Mouse (Mus musculus) neural tube, embryonic 10.5 days (tissue): ENCODE measurements around the gene Tmtc2.

Experiments used
- DNase-seq: peaks from one replicate; pipeline ENCODE4 v3.0.0-alpha.2; 2017; ENCODE audit warnings: low spot score; ENCODE audit errors: extremely low spot score

The Tmtc2 gene

GRCm38 (mm10) chr10:105548040-105548439 is 26.2 kb downstream of the Tmtc2 start:
- no peak for DNase-seq

GRCm38 (mm10) chr10:105544004-105545003 is 29.9 kb downstream of the Tmtc2 start:
- no peak for DNase-seq

- no peak for DNase-seq
Observed at GRCm38 (mm10) chr10:105542081-105542480, 32.2 kb downstream of the Tmtc2 start.

GRCm38 (mm10) chr10:105539697-105540096 is 34.6 kb downstream of the Tmtc2 start:
- DNase-seq, result no peak

- no peak for DNase-seq
Observed at GRCm38 (mm10) chr10:105536910-105537309, 37.3 kb downstream of the Tmtc2 start.

- no peak for DNase-seq
Observed at GRCm38 (mm10) chr10:105535848-105536247, 38.4 kb downstream of the Tmtc2 start.

- DNase-seq, result no peak
Observed at GRCm38 (mm10) chr10:105532747-105533146, 41.5 kb downstream of the Tmtc2 start.

GRCm38 (mm10) chr10:105532019-105532525 is 42.2 kb downstream of the Tmtc2 start:
- no peak for DNase-seq

- DNase-seq, result no peak
Observed at GRCm38 (mm10) chr10:105531080-105531894, 43.0 kb downstream of the Tmtc2 start.

GRCm38 (mm10) chr10:105523405-105524088 is 50.7 kb downstream of the Tmtc2 start:
- no peak for DNase-seq

- no peak for DNase-seq
Observed at GRCm38 (mm10) chr10:105522431-105522830, 51.8 kb downstream of the Tmtc2 start.

GRCm38 (mm10) chr10:105519154-105519806 is 55.0 kb downstream of the Tmtc2 start:
- no peak for DNase-seq

GRCm38 (mm10) chr10:105518144-105518543 is 56.1 kb downstream of the Tmtc2 start:
- DNase-seq, result no peak

GRCm38 (mm10) chr10:105513777-105514322 is 60.4 kb downstream of the Tmtc2 start:
- no peak for DNase-seq

GRCm38 (mm10) chr10:105509896-105510272 is 64.4 kb downstream of the Tmtc2 start:
- no peak for DNase-seq

- DNase-seq, result no peak
Observed at GRCm38 (mm10) chr10:105509146-105509895, 64.9 kb downstream of the Tmtc2 start.

GRCm38 (mm10) chr10:105507982-105508786 is 66.1 kb downstream of the Tmtc2 start:
- no peak for DNase-seq

- no peak for DNase-seq
Observed at GRCm38 (mm10) chr10:105506046-105506445, 68.2 kb downstream of the Tmtc2 start.

- no peak for DNase-seq
Observed at GRCm38 (mm10) chr10:105504472-105504871, 69.8 kb downstream of the Tmtc2 start.
